Mouse (Mus musculus) liver, postnatal 0 days (tissue): ENCODE data around the gene Thoc7. TPM values are rescaled to one million over a fixed set of nuclear protein-coding genes. Genes with fewer than 3 reads are reported as not detected.

Experiments used
- ATAC-seq: fragments of 200-750 bp; cut with Nextera tagmentation; 2 replicates; pipeline ENCODE4 v1.8.0; 2017; ENCODE audit warnings: mild to moderate bottlenecking, moderate library complexity
- DNase-seq: peaks from one replicate; pipeline ENCODE4 v3.0.0-alpha.2; 2016
- H3K27ac ChIP-seq: fragments of 300-500 bp; sonication (generic); 2 replicates; pipeline ENCODE4 v1.5.1; 2014; ENCODE audit warnings: antibody characterized with exemption, moderate library complexity, mild to moderate bottlenecking, low read depth
- H3K27me3 ChIP-seq: fragments of 300-500 bp; sonication (generic); 2 replicates; pipeline ENCODE4 v1.6.1; 2014; ENCODE audit warnings: low read length, control low read depth, mixed read lengths; ENCODE audit not compliant: insufficient read depth
- H3K36me3 ChIP-seq: fragments of 300-500 bp; sonication (generic); replicated peaks from 2 replicates; pipeline ENCODE4 v1.6.1; 2014; ENCODE audit warnings: mild to moderate bottlenecking, control low read depth, low read length, moderate library complexity, mixed read lengths; ENCODE audit not compliant: insufficient read depth
- H3K4me1 ChIP-seq: fragments of 300-500 bp; sonication (generic); 2 replicates; pipeline ENCODE4 v1.6.1; 2014; ENCODE audit warnings: antibody characterized with exemption, mild to moderate bottlenecking, control low read depth; ENCODE audit not compliant: insufficient read depth
- H3K4me2 ChIP-seq: fragments of 300-500 bp; sonication (generic); 2 replicates; pipeline ENCODE4 v1.6.1; 2014; ENCODE audit warnings: low read depth, mild to moderate bottlenecking, low read length, moderate library complexity, mixed read lengths
- H3K4me3 ChIP-seq: fragments of 300-500 bp; sonication (generic); 2 replicates; pipeline ENCODE4 v1.5.1; 2014; ENCODE audit warnings: low read depth, low read length
- H3K9ac ChIP-seq: fragments of 300-500 bp; sonication (generic); replicated peaks from 2 replicates; pipeline ENCODE4 v1.6.1; 2014; ENCODE audit warnings: mild to moderate bottlenecking, moderate library complexity
- H3K9me3 ChIP-seq: fragments of 300-500 bp; sonication (generic); 2 replicates; pipeline ENCODE4 v1.6.1; 2016; ENCODE audit warnings: mild to moderate bottlenecking, control low read depth, low read length, mixed read lengths
- CTCF ChIP-seq: sonication (generic); IDR thresholded peaks from 2 replicates; pipeline ENCODE4 v1.5.1; 2016; ENCODE audit warnings: antibody characterized with exemption, low read depth
- EP300 ChIP-seq: IDR thresholded peaks from 2 replicates; pipeline ENCODE4 v1.6.1; 2016; ENCODE audit warnings: antibody characterized with exemption, low read depth, mild to moderate bottlenecking
- WGBS: fragments of 180-500 bp; shearing (Covaris S2); extraction: QIAGEN DNeasy Blood & Tissue Kit; methylation state at CpG from one replicate; pipeline ENCODE4 v1.1.7; 2014; ENCODE audit not compliant: insufficient replicate concordance; 5-methylcytosine and 5-hydroxymethylcytosine counted together
- polyA plus RNA-seq: library from polyadenylated mRNA; unstranded; fragments of >200 nt; fragmentation: Nextera tagmentation; extraction: Ambion mirVana; gene quantifications from 2 replicates; pipeline ENCODE4 v1.2.1, GENCODE M21; 2015

The Thoc7 gene
- polyA plus RNA-seq, 1 experiment from 2014 or later: 113 TPM

- DNase-seq (no peak), ATAC-seq (no peak)
- Histone ChIP-seq H3K9me3 (no peaks in the 10 kb centered on the region), H3K4me2 (no peak overlapping the region), H3K9ac (no peak overlapping the region), H3K4me1 (peaks cover 5% of the 10 kb centered on the region; the same call in 1 of the 2 replicates), H3K4me3 (no peak overlapping the region), H3K27ac (no peak overlapping the region), H3K36me3 (no peaks in the 10 kb centered on the region), H3K27me3 (no peaks in the 10 kb centered on the region)
- TF ChIP-seq CTCF (peak; percentile 38), EP300 (no peak)
- WGBS: 60% methylated on average over 2 of the region's 2 CpGs
These were observed 20.5 kb upstream of the Thoc7 start for GRCm38 (mm10) chr14:13982174-13982573.

- ATAC-seq (0 out of 2 replicates have a peak, but pooled peaks have one; percentile 25), DNase-seq (no peak)
- WGBS: 9% methylated on average over 2 of the region's 2 CpGs
- Histone ChIP-seq H3K36me3 (no peaks in the 10 kb centered on the region), H3K4me3 (no peak overlapping the region), H3K4me1 (peaks cover 5% of the 10 kb centered on the region; the same call in 1 of the 2 replicates), H3K4me2 (peak overlapping the region; percentile 37), H3K27me3 (no peaks in the 10 kb centered on the region), H3K9me3 (no peaks in the 10 kb centered on the region), H3K9ac (no peak overlapping the region), H3K27ac (no peak overlapping the region)
- no peak for TF ChIP-seq CTCF
- no peak for TF ChIP-seq EP300
These were observed 19.6 kb upstream of the Thoc7 start for GRCm38 (mm10) chr14:13981286-13981685.

- Histone ChIP-seq H3K36me3 (no peaks in the 10 kb centered on the region), H3K27ac (no peak overlapping the region), H3K9me3 (no peaks in the 10 kb centered on the region), H3K27me3 (no peaks in the 10 kb centered on the region), H3K4me3 (no peak overlapping the region), H3K9ac (no peak overlapping the region), H3K4me2 (no peak overlapping the region), H3K4me1 (peaks cover 5% of the 10 kb centered on the region; the same call in 1 of the 2 replicates)
- 68% methylated on average over 1 of the region's 1 CpGs for WGBS
- ATAC-seq: no peak
- no peak for TF ChIP-seq CTCF
- no peak for TF ChIP-seq EP300
- DNase-seq: no peak
These were observed 15.8 kb upstream of the Thoc7 start for GRCm38 (mm10) chr14:13977498-13977897.

- H3K4me1 ChIP-seq: peaks cover 3% of the 10 kb centered on the region; the same call in 1 of the 2 replicates
- no peaks in the 10 kb centered on the region for H3K36me3 ChIP-seq
- no peak overlapping the region for H3K27ac ChIP-seq
- TF ChIP-seq EP300 (no peak), CTCF (no peak)
- peak overlapping the region; percentile 23; the same call in 1 of the 2 replicates for H3K9ac ChIP-seq
- H3K9me3 ChIP-seq: no peaks in the 10 kb centered on the region
- H3K27me3 ChIP-seq: no peaks in the 10 kb centered on the region
- no peak for ATAC-seq
- WGBS: 36% methylated on average over 6 of the region's 6 CpGs
- H3K4me2 ChIP-seq: no peak overlapping the region
- DNase-seq: no peak
- H3K4me3 ChIP-seq: no peak overlapping the region
These were observed 10.1 kb upstream of the Thoc7 start for GRCm38 (mm10) chr14:13971644-13972234.

GRCm38 (mm10) chr14:13970513-13970912 lies 8.9 kb upstream of the Thoc7 start:
- ATAC-seq: no peak
- Histone ChIP-seq H3K9ac (no peak overlapping the region), H3K9me3 (no peaks in the 10 kb centered on the region), H3K27ac (no peak overlapping the region), H3K4me3 (no peak overlapping the region), H3K4me1 (peaks cover 3% of the 10 kb centered on the region; the same call in 1 of the 2 replicates), H3K36me3 (no peaks in the 10 kb centered on the region), H3K4me2 (no peak overlapping the region), H3K27me3 (no peaks in the 10 kb centered on the region)
- no peak for TF ChIP-seq EP300
- TF ChIP-seq CTCF: no peak
- 85% methylated on average over 3 of the region's 3 CpGs for WGBS
- DNase-seq: no peak

- no peak overlapping the region for H3K4me3 ChIP-seq
- no peak overlapping the region for H3K9ac ChIP-seq
- H3K4me2 ChIP-seq: no peak overlapping the region
- TF ChIP-seq CTCF (no peak), EP300 (no peak)
- no peaks in the 10 kb centered on the region for H3K9me3 ChIP-seq
- peaks cover 3% of the 10 kb centered on the region; the same call in 1 of the 2 replicates for H3K4me1 ChIP-seq
- whole genome bisulfite sequencing: 73% methylated on average over 5 of the region's 5 CpGs
- H3K36me3 ChIP-seq: no peaks in the 10 kb centered on the region
- DNase-seq (no peak), ATAC-seq (no peak)
- no peak overlapping the region for H3K27ac ChIP-seq
- H3K27me3 ChIP-seq: no peaks in the 10 kb centered on the region
These were observed 6.8 kb upstream of the Thoc7 start for GRCm38 (mm10) chr14:13968476-13968875.
